Comparison of ENCODE assay signal across 32 mouse cellular contexts in the genomic region with DNA sequence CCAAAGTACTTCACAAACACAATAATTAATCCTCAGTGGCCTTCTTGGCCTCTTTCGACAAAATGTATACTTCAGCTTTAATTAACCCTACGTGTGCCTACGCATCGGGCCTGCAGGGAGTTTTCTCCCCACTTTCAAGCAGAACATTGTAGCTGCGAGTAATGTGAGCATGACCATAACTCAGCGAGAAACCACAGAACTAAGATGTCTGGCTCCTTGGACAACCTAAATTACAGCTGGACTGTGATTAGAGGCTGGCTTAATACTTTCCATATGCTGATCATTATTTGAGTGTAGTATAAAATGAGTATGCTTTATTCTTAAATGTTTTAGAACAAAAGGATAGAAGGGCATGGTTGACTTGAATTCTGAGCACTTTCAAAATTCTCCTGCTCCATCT. TPM values are rescaled to one million over a fixed set of nuclear protein-coding genes. Genes with fewer than 3 reads are reported as not detected.
A peak's percentile ranks its signal among the peaks of the same experiment; 100 is the strongest.
DNase-seq lines count a peak whose midpoint lies in the region; ATAC-seq and TF ChIP-seq lines count a peak whose summit lies in the region.
"Had no signal": no experiment of that assay in that cellular context is flagged by ENCODE, and none has a peak within 500 bp of the region (broad histone marks: within the 10 kb centered on the region; RNA-seq: fewer than 3 reads in every experiment).

No protein-coding gene starts in this region.

- no peak overlapping the region for H3K4me3 ChIP-seq in limb, embryonic 14.5 days (replicated peaks; ENCODE audit: low read length)
- H3K4me3 ChIP-seq: forebrain, embryonic 13.5 days; gastrocnemius, adult 2 months; hindbrain, embryonic 12.5 days; midbrain, embryonic 10.5 days; midbrain, embryonic 15.5 days; neural tube, embryonic 12.5 days had no signal

- no peaks in the 10 kb centered on the region for H3K27me3 ChIP-seq in limb, embryonic 14.5 days (ENCODE audit: control insufficient read depth, insufficient read depth, low read length)
- H3K27me3 ChIP-seq: CH12.LX; forebrain, embryonic 13.5 days; hindbrain, embryonic 12.5 days; midbrain, embryonic 15.5 days; neural tube, embryonic 12.5 days had no signal

- intact Hi-C loops in left cerebral cortex, postnatal 25 days (cut with DNase I), result no loop called here

- H3K9ac ChIP-seq in limb, embryonic 14.5 days (ENCODE audit: low read depth, low read length, severe bottlenecking), result no peak overlapping the region
- H3K9ac ChIP-seq: forebrain, embryonic 13.5 days; hindbrain, embryonic 12.5 days; liver, embryonic 14.5 days; midbrain, embryonic 15.5 days; neural tube, embryonic 12.5 days had no signal

- ATAC-seq in limb, embryonic 14.5 days (ENCODE audit: low FRiP score, low read depth), result no peak
- ATAC-seq: forebrain, embryonic 13.5 days; midbrain, embryonic 15.5 days had no signal

- H3K4me2 ChIP-seq in limb, embryonic 14.5 days (replicated peaks; ENCODE audit: low read depth, low read length, severe bottlenecking), result no peak overlapping the region
- H3K4me2 ChIP-seq: forebrain, embryonic 13.5 days; heart, embryonic 11.5 days; hindbrain, embryonic 12.5 days; midbrain, embryonic 15.5 days; neural tube, embryonic 12.5 days had no signal

- no peaks in the 10 kb centered on the region for H3K36me3 ChIP-seq in limb, embryonic 14.5 days (ENCODE audit: control insufficient read depth, insufficient read depth, low read length)
- H3K36me3 ChIP-seq: hindbrain, embryonic 12.5 days; midbrain, embryonic 10.5 days; midbrain, embryonic 15.5 days; neural tube, embryonic 12.5 days had no signal

- 14% methylated on average over 6 of the region's 6 CpGs for WGBS in limb, embryonic 14.5 days

- H3K4me1 ChIP-seq in limb, embryonic 14.5 days (ENCODE audit: control insufficient read depth, insufficient read depth, low read length), result peaks cover 4% of the 10 kb centered on the region; the same call in 1 of the 2 replicates
- H3K4me1 ChIP-seq: forebrain, embryonic 13.5 days; hindbrain, embryonic 12.5 days; midbrain, embryonic 10.5 days; midbrain, embryonic 15.5 days; neural tube, embryonic 12.5 days had no signal

- H3K27ac ChIP-seq in limb, embryonic 14.5 days (replicated peaks; ENCODE audit: low read depth, low read length), result no peak overlapping the region
- H3K27ac ChIP-seq: forebrain, embryonic 13.5 days; gastrocnemius, adult 2 months; hindbrain, embryonic 12.5 days; liver, embryonic 14.5 days; midbrain, embryonic 10.5 days; midbrain, embryonic 15.5 days; neural tube, embryonic 12.5 days; stomach, postnatal 0 days had no signal

- DNase-seq in embryo, embryonic 11 days, result peak; percentile 16
- DNase-seq in embryo, embryonic 10 days (ENCODE audit: low spot score), result no peak
- DNase-seq in testis, postnatal 10 days (ENCODE audit: low spot score), result peak; percentile 11
- no peak for DNase-seq in testis, postnatal 14 days (ENCODE audit: low spot score)
- peak; percentile 33 for DNase-seq in hindlimb bud, embryonic 11.5 days (ENCODE audit: extremely low spot score, low read depth, low spot score)
- peak; percentile 38 for DNase-seq in limb, embryonic 14.5 days (ENCODE audit: low spot score)
- DNase-seq in adrenal gland, postnatal 4 days (ENCODE audit: low spot score in 2 of 2), result no peak
- DNase-seq in left cerebral cortex, postnatal 25 days (ENCODE audit: low spot score in 2 of 2), result no peak
- DNase-seq: adrenal gland, adult 8-10 months; cerebellum, adult 11 months; cerebellum, adult 9-10 months; cerebellum, postnatal 36 days; gastrocnemius, adult 2 months; gastrocnemius, postnatal 36 days; heart, adult 18-20 months; heart, postnatal 36 days; kidney, adult 18-20 months; kidney, postnatal 4 days; left cerebral cortex, postnatal 4 days; lung, adult 2 months; lung, postnatal 10 days; right cerebral cortex, adult 18-20 months; spleen, adult 18-20 months had no signal

- no peak for TF ChIP-seq POLR2A in limb, embryonic 14.5 days (IDR thresholded peaks at IDR 0.05; ENCODE audit: borderline replicate concordance, extremely low read depth, insufficient read depth, insufficient read length)

- no peaks in the 10 kb centered on the region for H3K9me3 ChIP-seq in limb, embryonic 14.5 days (ENCODE audit: control insufficient read depth, low read length)
- H3K9me3 ChIP-seq: forebrain, embryonic 13.5 days; hindbrain, embryonic 12.5 days; midbrain, embryonic 10.5 days; midbrain, embryonic 15.5 days; neural tube, embryonic 12.5 days had no signal

RNA-seq across cellular contexts. Expression of gene Gramd1c, which starts 9.9 kb away (rescaled TPM):
- 4.1 and 4.6 TPM in 2 replicates for polyA plus RNA-seq in limb, embryonic 14.5 days (2012; rRNA removed)
- 5.5 and 6.7 TPM in 2 replicates for polyA plus RNA-seq in limb, embryonic 14.5 days (2014; fragmentation: Nextera tagmentation; extraction: Ambion mirVana)
- total RNA-seq in adrenal gland, postnatal 4 days (2021), result 1 to 10 TPM; 3.0 to 3.9 TPM
- total RNA-seq in left cerebral cortex, postnatal 25 days (2021), result 1 to 10 TPM; 1.4 to 3.2 TPM

Comparison
In these comparisons a context has a peak if more than half of its experiments do, and no peak if none do; other contexts are left out.
1. DNase-seq: peak in embryo, embryonic 11 days (single experiment), testis, postnatal 10 days (single experiment), hindlimb bud, embryonic 11.5 days (single experiment) and limb, embryonic 14.5 days (single experiment); none in embryo, embryonic 10 days (single experiment), testis, postnatal 14 days (single experiment), adrenal gland, postnatal 4 days (0 of 2) and left cerebral cortex, postnatal 25 days (0 of 2).